Mouse (Mus musculus): ENCODE results near the gene Actl10.

GRCm38 (mm10) chr2:154552424-154552907, 890 bp downstream of the Actl10 start:
- TF ChIP-seq POLR2A (IDR thresholded peaks at IDR 0.05; ENCODE audit: borderline replicate concordance, control insufficient read depth, low read depth, low read length) (peak; percentile 32; the same call in 1 of the 2 replicates), CTCF (IDR thresholded peaks at IDR 0.05; ENCODE audit: control insufficient read depth, insufficient read depth, low read length) (peak; percentile 78)
